Mouse (Mus musculus) brain, embryonic 14.5 days (tissue): ENCODE measurements at regions not wholly inside any gene's neighbourhood (a gene's known extent, or its start where the extent isn't known, plus 50 kb on each side); places are given as distances from the start of the nearest gene placed in this dataset.

Experiments
- CTCF ChIP-seq: fragments of 200-500 bp; IDR thresholded peaks from 2 replicates; pipeline ENCODE4 v1.5.1; 2012; ENCODE audit warnings: inconsistent platforms, mild to moderate bottlenecking, moderate library complexity, borderline replicate concordance; ENCODE audit not compliant: insufficient read depth, insufficient read length; ENCODE audit errors: extremely low read depth
- POLR2A ChIP-seq: fragments of 200-500 bp; IDR thresholded peaks from 2 replicates; pipeline ENCODE4 v1.6.1; 2012; ENCODE audit warnings: mild to moderate bottlenecking, inconsistent platforms, borderline replicate concordance; ENCODE audit not compliant: poor library complexity, insufficient read depth, insufficient read length, severe bottlenecking; ENCODE audit errors: extremely low read depth

DNA sequence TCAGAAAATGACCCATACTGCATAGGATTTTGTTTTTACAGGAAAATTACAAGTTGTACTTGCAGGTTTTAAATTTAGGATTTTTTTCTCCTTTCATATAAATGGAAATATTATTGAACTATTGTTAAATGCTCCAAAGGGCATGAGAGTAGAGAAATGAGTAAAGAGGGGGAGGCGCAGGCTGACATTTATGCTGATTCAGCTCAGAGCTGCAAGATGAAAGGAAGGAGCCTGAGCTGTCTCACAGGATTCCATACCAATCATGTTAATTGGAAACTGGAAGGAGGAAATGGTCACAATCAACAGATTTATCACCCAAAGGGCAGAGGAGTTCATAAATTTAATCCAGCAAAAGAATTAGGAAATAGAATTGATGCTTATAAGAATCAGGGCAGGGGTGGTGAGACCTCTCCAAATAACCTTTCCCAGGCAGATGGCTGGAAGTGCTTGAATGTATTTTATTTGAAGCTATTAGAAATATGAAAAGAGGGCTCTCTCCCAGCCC, 1046.2 kb upstream of the Lrrc6 start:
- TF ChIP-seq POLR2A (no peak), CTCF (no peak)
